Mouse (Mus musculus) G1E (cell line): Measurements from ENCODE around the gene Slc8b1. TPM values are rescaled to one million over a fixed set of nuclear protein-coding genes. Genes with fewer than 3 reads are reported as not detected.

ENCODE experiments used
- ATAC-seq: 2 replicates; pipeline ENCODE4 v1.8.0; 2016; ENCODE audit warnings: mild to moderate bottlenecking; ENCODE audit not compliant: insufficient number of reproducible peaks, poor library complexity, low FRiP score, severe bottlenecking; ENCODE audit errors: extremely low read depth
- DNase-seq: peaks from one replicate; pipeline ENCODE4 v3.0.0; 2012; ENCODE audit warnings: low spot score
- H3K27me3 ChIP-seq: 2 replicates; pipeline ENCODE4 v1.6.1; 2012; ENCODE audit warnings: mild to moderate bottlenecking, low read length, inconsistent platforms; ENCODE audit not compliant: insufficient read depth
- H3K36me3 ChIP-seq: replicated peaks from 2 replicates; pipeline ENCODE3; 2012; ENCODE audit warnings: mild to moderate bottlenecking, inconsistent platforms
- H3K4me1 ChIP-seq: 2 replicates; pipeline ENCODE4 v1.6.1; 2012; ENCODE audit warnings: low read depth, low read length, inconsistent platforms, mixed read lengths; ENCODE audit not compliant: insufficient read depth
- H3K4me3 ChIP-seq: 2 replicates; pipeline ENCODE4 v1.5.1; 2012; ENCODE audit warnings: low read depth, mild to moderate bottlenecking, inconsistent platforms, low read length, moderate library complexity, mixed read lengths
- H3K9me3 ChIP-seq: replicated peaks from 2 replicates; pipeline ENCODE4 v1.6.1; 2012; ENCODE audit warnings: inconsistent platforms
- CTCF ChIP-seq: IDR thresholded peaks from 2 replicates; pipeline ENCODE4 v1.5.1; 2012; ENCODE audit warnings: low read depth, low read length, inconsistent platforms, mixed read lengths
- GATA1 ChIP-seq: IDR thresholded peaks from 2 replicates; pipeline ENCODE4 v1.6.1; 2012; ENCODE audit warnings: borderline replicate concordance, low read length, inconsistent platforms, mixed read lengths
- GATA2 ChIP-seq: IDR thresholded peaks from 2 replicates; pipeline ENCODE4 v1.6.1; 2012; ENCODE audit warnings: low read depth, low read length, inconsistent platforms, borderline replicate concordance
- POLR2AphosphoS5 ChIP-seq: IDR thresholded peaks from 2 replicates; pipeline ENCODE4 v1.6.1; 2012; ENCODE audit warnings: low read depth, low read length, inconsistent platforms; ENCODE audit not compliant: insufficient replicate concordance
- TAL1 ChIP-seq: conservative IDR thresholded peaks from 2 replicates; pipeline ENCODE4 v1.6.1; 2012; ENCODE audit warnings: low read depth, low read length, inconsistent platforms, mixed read lengths
- polyA plus RNA-seq: library from polyadenylated mRNA; stranded (reverse); fragments of >175 nt; gene quantifications from 2 replicates; pipeline ENCODE4 v1.2.3, GENCODE M21; 2012
- total RNA-seq, 2 experiments: library from RNA; stranded (forward) in 1 of 2; stranded (reverse) in 1 of 2; fragments of 200-1000 nt in 1 of 2; fragments of >200 nt in 1 of 2; fragmentation: Nextera tagmentation in 1 of 2; gene quantifications; 2 replicates each; pipeline ENCODE4 v1.2.3; 2014 to 2017

The Slc8b1 gene
- total and polyA plus RNA-seq, 3 experiments, result 3.4 to 5.3 (median 3.7) TPM

DNA sequence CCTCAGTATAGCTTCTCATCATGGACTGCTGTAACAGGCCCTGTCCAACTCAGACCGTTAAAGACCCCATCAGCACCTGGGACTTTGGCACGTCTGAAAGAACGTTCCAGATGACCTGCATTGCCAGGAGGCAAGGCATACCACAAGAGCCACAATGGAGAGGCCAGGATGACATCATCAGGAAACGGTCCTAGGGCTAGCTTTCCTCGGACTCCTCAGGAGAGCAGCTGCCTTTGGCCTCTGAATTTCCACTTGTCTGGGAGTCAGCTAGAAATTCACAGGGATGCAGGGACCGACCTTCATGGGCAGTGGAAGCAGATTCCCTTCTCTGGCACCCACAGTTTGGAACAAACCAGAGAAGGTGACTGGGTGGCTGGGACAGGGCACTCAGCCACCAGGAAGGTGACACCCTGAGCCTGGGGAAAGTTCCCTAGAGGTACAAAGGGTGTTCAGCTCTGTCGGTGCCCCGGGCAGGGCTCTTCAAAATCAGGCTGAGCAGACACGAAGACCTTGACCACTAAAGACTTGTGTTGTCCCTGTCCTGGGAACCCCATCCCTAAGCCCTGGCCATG is 55.8 kb downstream of the Slc8b1 start:
- peaks cover 88% of the 10 kb centered on the region for H3K36me3 ChIP-seq
- DNase-seq, result no peak
- H3K4me1 ChIP-seq, result peaks cover 23% of the 10 kb centered on the region

DNA sequence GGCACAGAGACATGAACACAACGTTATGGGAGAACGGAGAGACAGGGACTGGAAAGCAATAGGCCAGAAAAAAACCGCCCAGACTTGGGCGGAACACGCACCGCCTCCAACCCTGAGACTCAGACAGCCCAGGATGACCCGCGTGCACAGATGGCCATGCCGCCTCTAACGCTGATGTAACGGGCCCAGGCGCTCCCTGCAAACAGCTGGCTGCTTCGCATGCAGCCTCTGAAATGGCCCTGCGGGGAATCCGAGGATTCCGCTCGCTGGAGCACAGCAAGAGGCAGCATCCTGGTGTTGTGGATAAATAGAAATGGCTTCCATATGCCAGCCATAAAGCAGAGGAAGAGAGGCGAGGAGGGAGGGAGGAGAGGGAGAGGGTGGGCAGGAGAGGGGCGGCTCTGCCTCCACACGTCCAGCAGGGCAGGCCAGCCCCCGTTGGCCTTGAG is 56.3 kb downstream of the Slc8b1 start:
- no peaks in the 10 kb centered on the region for H3K9me3 ChIP-seq
- ATAC-seq, result no peak
- TF ChIP-seq CTCF (no peak), GATA2 (no peak), POLR2AphosphoS5 (no peak), GATA1 (no peak), TAL1 (no peak)
- peaks cover 89% of the 10 kb centered on the region for H3K36me3 ChIP-seq
- H3K4me1 ChIP-seq, result peaks cover 23% of the 10 kb centered on the region
- DNase-seq, result no peak
- H3K4me3 ChIP-seq, result no peak overlapping the region
- H3K27me3 ChIP-seq, result no peaks in the 10 kb centered on the region

More for the DNA sequence above, 55.8 kb downstream of the Slc8b1 start:
- no peak for ATAC-seq
- no peaks in the 10 kb centered on the region for H3K9me3 ChIP-seq
- no peaks in the 10 kb centered on the region for H3K27me3 ChIP-seq
- no peak overlapping the region for H3K4me3 ChIP-seq
- no peak for TF ChIP-seq GATA2
- no peak for TF ChIP-seq TAL1
- no peak for TF ChIP-seq CTCF
- no peak for TF ChIP-seq POLR2AphosphoS5
- TF ChIP-seq GATA1, result no peak

DNA sequence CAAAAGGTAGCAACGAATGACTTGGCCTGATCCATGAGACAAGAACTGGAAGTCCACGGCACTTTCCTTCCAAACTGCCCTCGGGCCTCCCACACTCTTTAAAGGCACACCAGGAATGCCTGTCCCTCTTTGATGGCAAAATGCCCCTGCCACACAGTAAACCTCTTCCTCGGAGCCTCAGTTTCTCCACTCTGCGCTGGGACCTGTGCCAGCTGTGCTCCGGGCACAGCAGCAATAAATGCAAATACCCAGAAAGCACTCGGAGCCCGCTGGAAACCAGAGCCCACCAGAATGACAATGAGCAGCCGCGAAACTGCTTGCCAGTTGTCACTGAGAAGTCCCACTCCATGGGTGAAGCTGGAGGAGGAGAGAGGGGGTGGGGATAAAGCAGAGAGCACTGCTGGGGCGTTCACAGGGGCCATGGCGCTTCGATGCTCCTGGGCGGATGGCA is 56.8 kb downstream of the Slc8b1 start:
- Histone ChIP-seq H3K9me3 (no peaks in the 10 kb centered on the region), H3K4me3 (no peak overlapping the region), H3K4me1 (peaks cover 23% of the 10 kb centered on the region), H3K36me3 (peaks cover 93% of the 10 kb centered on the region), H3K27me3 (no peaks in the 10 kb centered on the region)
- DNase-seq (no peak), ATAC-seq (no peak)
- no peak for TF ChIP-seq CTCF
- TF ChIP-seq GATA1, result no peak
- TF ChIP-seq TAL1, result no peak
- no peak for TF ChIP-seq GATA2
- TF ChIP-seq POLR2AphosphoS5, result no peak

DNA sequence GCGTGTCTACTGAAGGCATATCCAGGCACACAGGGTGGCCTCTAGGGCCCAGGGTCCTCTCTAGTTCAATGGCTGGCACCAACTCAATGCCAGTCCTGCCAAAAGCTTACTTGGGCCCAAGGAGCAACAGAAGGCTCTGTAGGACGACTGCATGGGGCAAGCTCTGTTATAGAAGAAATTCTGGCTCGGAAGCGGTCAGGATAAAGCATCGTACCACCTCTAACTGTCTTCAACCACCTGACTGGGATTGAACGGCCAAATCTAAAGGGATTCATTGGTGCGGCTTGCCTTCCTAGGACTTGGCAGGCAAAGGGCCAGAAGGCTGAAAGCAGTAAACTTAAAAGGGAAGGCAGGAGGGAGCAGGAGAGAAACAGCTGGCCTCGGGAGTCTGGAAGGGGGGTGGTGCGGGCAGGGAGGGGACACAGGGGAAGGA is 57.4 kb downstream of the Slc8b1 start:
- TF ChIP-seq GATA1 (no peak), GATA2 (no peak)
- DNase-seq, result no peak
- Histone ChIP-seq H3K36me3 (peaks cover 93% of the 10 kb centered on the region), H3K4me1 (peaks cover 22% of the 10 kb centered on the region), H3K9me3 (no peaks in the 10 kb centered on the region), H3K4me3 (no peak overlapping the region), H3K27me3 (no peaks in the 10 kb centered on the region)
- no peak for ATAC-seq

DNA sequence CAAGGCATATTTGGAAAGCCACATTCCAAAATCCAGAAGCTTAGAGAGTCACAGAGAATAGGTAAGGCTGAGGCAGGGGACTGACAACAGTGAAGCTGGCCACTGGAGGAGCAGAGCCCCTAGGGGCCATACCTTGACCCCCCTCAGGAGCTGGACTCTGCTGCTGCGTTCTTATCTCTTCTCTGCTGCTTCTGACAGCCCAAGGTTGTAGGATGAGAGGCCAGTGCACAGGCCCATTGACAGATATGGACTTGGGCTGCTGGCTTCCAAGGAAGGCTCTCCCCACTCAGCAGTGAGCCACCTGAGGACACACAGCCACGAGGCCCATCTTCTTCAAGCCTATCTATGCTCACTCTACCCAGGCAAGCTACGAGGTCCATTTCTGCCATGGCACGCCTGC is 58.0 kb downstream of the Slc8b1 start:
- ATAC-seq (no peak), DNase-seq (no peak)
- H3K36me3 ChIP-seq, result peaks cover 91% of the 10 kb centered on the region
- H3K4me3 ChIP-seq, result no peak overlapping the region
- no peak for TF ChIP-seq POLR2AphosphoS5
- no peak for TF ChIP-seq CTCF
- TF ChIP-seq GATA1, result no peak
- TF ChIP-seq GATA2, result no peak
- peaks cover 19% of the 10 kb centered on the region for H3K4me1 ChIP-seq
- no peaks in the 10 kb centered on the region for H3K9me3 ChIP-seq
- no peaks in the 10 kb centered on the region for H3K27me3 ChIP-seq

DNA sequence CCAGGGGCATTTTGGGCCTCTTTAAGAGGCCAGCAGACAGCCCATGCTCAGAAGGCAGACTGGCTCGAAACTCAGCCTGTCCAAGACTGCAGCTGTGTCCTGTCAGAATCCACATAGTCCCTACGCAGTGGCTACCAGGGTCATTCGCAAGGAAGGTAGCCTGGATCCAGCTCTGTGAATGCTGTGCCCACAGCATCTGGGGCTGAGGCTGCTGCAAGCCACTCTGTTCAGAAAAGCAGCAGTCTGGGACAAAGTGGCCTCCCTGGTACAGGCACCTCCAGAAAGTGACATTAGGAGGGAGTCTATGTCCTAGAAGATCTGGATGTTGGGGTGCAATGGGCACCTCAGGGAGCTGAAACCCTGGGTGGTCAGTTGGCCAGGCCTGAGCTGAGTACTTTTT is 58.8 kb downstream of the Slc8b1 start:
- Histone ChIP-seq H3K9me3 (no peaks in the 10 kb centered on the region), H3K4me3 (no peak overlapping the region), H3K27me3 (no peaks in the 10 kb centered on the region), H3K36me3 (peaks cover 96% of the 10 kb centered on the region), H3K4me1 (peaks cover 19% of the 10 kb centered on the region)
- no peak for TF ChIP-seq POLR2AphosphoS5
- no peak for TF ChIP-seq TAL1
- TF ChIP-seq CTCF, result no peak
- no peak for TF ChIP-seq GATA1
- no peak for TF ChIP-seq GATA2
- no peak for DNase-seq
- ATAC-seq, result no peak
